Mouse (Mus musculus): ENCODE measurements around the gene Stam.
A peak's percentile ranks its signal among the peaks of the same experiment; 100 is the strongest.

The Stam gene

GRCm38 (mm10) chr2:14073362-14074220 lies at the start of gene Stam:
TSS of gene Stam (plus strand) at chr2:14074098.
- DNase-seq (ENCODE audit: low spot score in 2 of 2), result peak; percentile 81 to 84

GRCm38 (mm10) chr2:14041249-14041648 lies 32.6 kb upstream of the Stam start:
- DNase-seq (ENCODE audit: low spot score in 2 of 2), result no peak

- no peak for DNase-seq (ENCODE audit: low spot score in 2 of 2)
Observed at GRCm38 (mm10) chr2:14043011-14043410, 30.9 kb upstream of the Stam start.

- no peak for DNase-seq (ENCODE audit: low spot score in 2 of 2)
Observed at GRCm38 (mm10) chr2:14043577-14044170, 30.2 kb upstream of the Stam start.

- DNase-seq (ENCODE audit: low spot score in 2 of 2), result peak; percentile 35 to 51
Observed at GRCm38 (mm10) chr2:14048381-14048780, 25.5 kb upstream of the Stam start.

- DNase-seq (ENCODE audit: low spot score in 2 of 2), result no peak
Observed at GRCm38 (mm10) chr2:14048808-14049207, 25.1 kb upstream of the Stam start.

GRCm38 (mm10) chr2:14053618-14054017 lies 20.3 kb upstream of the Stam start:
- no peak for DNase-seq (ENCODE audit: low spot score in 2 of 2)

GRCm38 (mm10) chr2:14054163-14054562 lies 19.7 kb upstream of the Stam start:
- DNase-seq (ENCODE audit: low spot score in 2 of 2), result no peak

- no peak for DNase-seq (ENCODE audit: low spot score in 2 of 2)
Observed at GRCm38 (mm10) chr2:14054716-14055115, 19.2 kb upstream of the Stam start.

GRCm38 (mm10) chr2:14055168-14055565 lies 18.7 kb upstream of the Stam start:
- DNase-seq (ENCODE audit: low spot score in 2 of 2), result peak; percentile 6 to 11

- DNase-seq (ENCODE audit: low spot score in 2 of 2), result peak; percentile 27 to 43
Observed at GRCm38 (mm10) chr2:14055566-14056331, 18.1 kb upstream of the Stam start, which contains the start of gene Hacd1. TSS of gene Hacd1 (minus strand) at chr2:14056135.

GRCm38 (mm10) chr2:14065704-14066650 lies 7.9 kb upstream of the Stam start:
- no peak for DNase-seq (ENCODE audit: low spot score in 2 of 2)

- no peak for DNase-seq (ENCODE audit: low spot score in 2 of 2)
Observed at GRCm38 (mm10) chr2:14069027-14069426, 4.9 kb upstream of the Stam start.

GRCm38 (mm10) chr2:14070466-14070865 lies 3.4 kb upstream of the Stam start:
- no peak for DNase-seq (ENCODE audit: low spot score in 2 of 2)

GRCm38 (mm10) chr2:14073008-14073361 lies 913 bp upstream of the Stam start:
- DNase-seq (ENCODE audit: low spot score in 2 of 2), result no peak

GRCm38 (mm10) chr2:14074221-14074901 lies 463 bp downstream of the Stam start:
- no peak for DNase-seq (ENCODE audit: low spot score in 2 of 2)

- DNase-seq (ENCODE audit: low spot score in 2 of 2), result peak; percentile 20 to 45
Observed at GRCm38 (mm10) chr2:14078527-14078926, 4.6 kb downstream of the Stam start.

- no peak for DNase-seq (ENCODE audit: low spot score in 2 of 2)
Observed at GRCm38 (mm10) chr2:14100533-14100932, 26.6 kb downstream of the Stam start.

- no peak for DNase-seq (ENCODE audit: low spot score in 2 of 2)
Observed at GRCm38 (mm10) chr2:14102603-14103002, 28.7 kb downstream of the Stam start.

GRCm38 (mm10) chr2:14103924-14104323 lies 30.0 kb downstream of the Stam start:
- no peak for DNase-seq (ENCODE audit: low spot score in 2 of 2)

GRCm38 (mm10) chr2:14107673-14108072 lies 33.8 kb downstream of the Stam start:
- no peak for DNase-seq (ENCODE audit: low spot score in 2 of 2)
